Mouse (Mus musculus) liver, embryonic 14.5 days (tissue): ENCODE results near the gene Myl12a. TPM values are rescaled to one million over a fixed set of nuclear protein-coding genes. Genes with fewer than 3 reads are reported as not detected.

Source experiments
- ATAC-seq: fragments of 200-750 bp; cut with Nextera tagmentation; 2 replicates; pipeline ENCODE4 v1.8.0; 2017; ENCODE audit warnings: moderate number of reproducible peaks, mild to moderate bottlenecking, moderate library complexity; ENCODE audit not compliant: insufficient read depth
- DNase-seq, 3 experiments: peaks; one replicate each; pipeline ENCODE4 v3.0.0-alpha.2; 2012 to 2013; ENCODE audit warnings: low read depth in 3 of 3, low spot score in 3 of 3
- H3K27ac ChIP-seq: fragments of 300-500 bp; sonication (generic); 2 replicates; pipeline ENCODE4 v1.5.1; 2014; ENCODE audit warnings: moderate library complexity, mild to moderate bottlenecking, control low read depth, inconsistent platforms
- H3K27me3 ChIP-seq: fragments of 300-500 bp; sonication (generic); 2 replicates; pipeline ENCODE4 v1.6.1; 2014; ENCODE audit warnings: mild to moderate bottlenecking, low read length, moderate library complexity; ENCODE audit not compliant: control insufficient read depth, insufficient read depth
- H3K36me3 ChIP-seq: fragments of 300-500 bp; sonication (generic); replicated peaks from 2 replicates; pipeline ENCODE4 v1.6.1; 2014; ENCODE audit warnings: low read depth; ENCODE audit not compliant: control insufficient read depth, insufficient read depth
- H3K4me1 ChIP-seq, 2 experiments: fragments of 200-500 bp in 1 of 2; fragments of 300-500 bp in 1 of 2; sonication (generic) in 1 of 2; replicated peaks; 2 replicates each; pipeline ENCODE4 v1.6.1; 2012 to 2014; ENCODE audit warnings: antibody characterized with exemption in 1 of 2, inconsistent platforms in 1 of 2, low read length in 1 of 2; ENCODE audit not compliant: control insufficient read depth in 2 of 2, insufficient read depth in 2 of 2
- H3K4me2 ChIP-seq: fragments of 300-500 bp; sonication (generic); 2 replicates; pipeline ENCODE4 v1.6.1; 2014; ENCODE audit warnings: low read depth, mild to moderate bottlenecking, control low read depth, moderate library complexity
- H3K4me3 ChIP-seq, 2 experiments: fragments of 200-500 bp in 1 of 2; fragments of 300-500 bp in 1 of 2; sonication (generic) in 1 of 2; 2 replicates each; pipeline ENCODE4 v1.5.1; 2012 to 2014; ENCODE audit warnings: low read depth in 2 of 2, low read length in 2 of 2, mild to moderate bottlenecking in 2 of 2, control low read depth in 1 of 2, inconsistent platforms in 1 of 2, moderate library complexity in 1 of 2; ENCODE audit not compliant: insufficient read depth in 1 of 2
- H3K9ac ChIP-seq: fragments of 300-500 bp; sonication (generic); replicated peaks from 2 replicates; pipeline ENCODE4 v1.6.1; 2014; ENCODE audit warnings: mild to moderate bottlenecking, control low read depth, moderate library complexity
- H3K9me3 ChIP-seq: fragments of 300-500 bp; sonication (generic); 2 replicates; pipeline ENCODE4 v1.6.1; 2016; ENCODE audit warnings: low read length, mixed read lengths; ENCODE audit not compliant: control insufficient read depth
- CTCF ChIP-seq: IDR thresholded peaks from 2 replicates; pipeline ENCODE4 v1.5.1; 2016; ENCODE audit warnings: antibody characterized with exemption, low read depth, control low read depth
- EP300 ChIP-seq: IDR thresholded peaks from 2 replicates; pipeline ENCODE4 v1.6.1; 2016; ENCODE audit warnings: antibody characterized with exemption, low read depth
- WGBS: fragments of 180-500 bp; shearing (Covaris S2); extraction: QIAGEN DNeasy Blood & Tissue Kit; methylation state at CpG from one replicate; pipeline ENCODE4 v1.1.7; 2014; ENCODE audit not compliant: insufficient replicate concordance; 5-methylcytosine and 5-hydroxymethylcytosine counted together
- polyA plus RNA-seq, 2 experiments: library from polyadenylated mRNA; depleted of rRNA in 1 of 2; stranded (reverse) in 1 of 2; unstranded in 1 of 2; fragments of >200 nt; fragmentation: Nextera tagmentation in 1 of 2; extraction: Ambion mirVana in 1 of 2; gene quantifications; 2 replicates each; pipeline versions ENCODE4 v1.2.1 to v1.2.3; 2012 to 2014

Myl12a gene
- polyA plus RNA-seq, 2 experiments: 92.7 to 163 TPM

DNA sequence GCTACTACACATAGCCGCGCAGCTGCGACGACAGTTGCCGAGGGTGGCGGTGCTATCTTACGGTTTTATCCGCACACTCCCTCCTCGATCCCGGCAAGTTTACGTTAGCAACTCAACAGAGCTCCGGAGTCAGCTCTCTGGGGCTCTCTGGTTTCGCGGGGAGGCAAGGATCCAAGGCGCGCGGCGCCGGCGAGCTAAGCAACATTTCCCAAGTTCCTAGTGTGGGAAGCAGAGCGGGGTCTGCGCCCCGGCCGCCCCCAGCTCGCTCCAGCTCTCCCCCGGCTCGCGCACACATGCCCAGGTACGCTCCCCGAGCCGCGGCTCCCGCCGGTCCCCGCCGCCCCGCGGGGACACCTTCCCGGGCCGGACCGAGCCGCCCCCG is 988 bp downstream of the Myl12a start:
- Histone ChIP-seq H3K9ac (peak overlapping the region; percentile 96), H3K27ac (peak overlapping the region; percentile 89), H3K4me2 (peak overlapping the region; percentile 91), H3K9me3 (no peaks in the 10 kb centered on the region), H3K27me3 (no peaks in the 10 kb centered on the region), H3K4me1 (peaks cover 13 to 27% of the 10 kb centered on the region in 2 experiments), H3K4me3 (peak overlapping the region; percentile 73 to 78), H3K36me3 (peaks cover 2% of the 10 kb centered on the region)
- no peak for TF ChIP-seq EP300
- DNase-seq (peak in 2 of 3 experiments; percentile 37 to 45), ATAC-seq (peak; percentile 58)
- WGBS: 1% methylated on average over 43 of the region's 43 CpGs

DNA sequence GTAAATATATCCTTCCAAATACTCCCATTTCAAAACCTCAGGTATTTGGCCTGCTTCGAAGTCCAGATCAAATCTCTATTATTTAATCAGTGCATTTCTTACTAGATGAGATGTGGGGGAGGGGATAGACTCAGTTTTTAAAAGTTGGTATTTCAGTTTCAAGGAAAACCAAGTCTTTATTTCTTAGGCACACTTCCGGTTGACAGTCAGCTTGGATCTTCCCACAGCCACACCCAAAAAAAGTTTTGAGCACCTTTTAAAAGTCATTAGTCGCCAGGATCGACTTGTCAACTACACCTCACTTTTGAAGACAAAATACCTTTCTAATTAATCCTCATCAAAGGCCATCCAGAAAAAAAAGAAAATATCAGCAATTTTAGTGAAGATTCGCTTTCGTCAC is 1.6 kb downstream of the Myl12a start:
- peak overlapping the region; percentile 96 for H3K9ac ChIP-seq
- TF ChIP-seq CTCF (no peak), EP300 (no peak)
- no peaks in the 10 kb centered on the region for H3K9me3 ChIP-seq
- peak overlapping the region; percentile 91 for H3K4me2 ChIP-seq
- no peak for ATAC-seq
- H3K4me3 ChIP-seq: peak overlapping the region; percentile 73 to 78
- H3K27me3 ChIP-seq: no peaks in the 10 kb centered on the region
- H3K27ac ChIP-seq: peak overlapping the region; percentile 89
- peaks cover 6% of the 10 kb centered on the region for H3K36me3 ChIP-seq
- 4% methylated on average over 6 of the region's 6 CpGs for WGBS
- peak in 1 of 3 experiments; percentile 60 for DNase-seq
- peaks cover 13 to 27% of the 10 kb centered on the region in 2 experiments for H3K4me1 ChIP-seq

GRCm38 (mm10) chr17:71000255-71000654 is 2.4 kb downstream of the Myl12a start:
- H3K9ac ChIP-seq: no peak overlapping the region; the same call in 1 of the 2 replicates
- H3K36me3 ChIP-seq: peaks cover 12% of the 10 kb centered on the region
- H3K4me3 ChIP-seq: peak overlapping the region in 1 of 2 experiments; percentile 78; a peak in 3 of 4 replicates
- WGBS: 64% methylated on average over 2 of the region's 2 CpGs
- peak overlapping the region; percentile 91 for H3K4me2 ChIP-seq
- TF ChIP-seq CTCF (no peak), EP300 (no peak)
- H3K27ac ChIP-seq: no peak overlapping the region
- ATAC-seq (no peak), DNase-seq (no peak)
- no peaks in the 10 kb centered on the region for H3K9me3 ChIP-seq
- peaks cover 13 to 27% of the 10 kb centered on the region in 2 experiments for H3K4me1 ChIP-seq
- H3K27me3 ChIP-seq: no peaks in the 10 kb centered on the region

DNA sequence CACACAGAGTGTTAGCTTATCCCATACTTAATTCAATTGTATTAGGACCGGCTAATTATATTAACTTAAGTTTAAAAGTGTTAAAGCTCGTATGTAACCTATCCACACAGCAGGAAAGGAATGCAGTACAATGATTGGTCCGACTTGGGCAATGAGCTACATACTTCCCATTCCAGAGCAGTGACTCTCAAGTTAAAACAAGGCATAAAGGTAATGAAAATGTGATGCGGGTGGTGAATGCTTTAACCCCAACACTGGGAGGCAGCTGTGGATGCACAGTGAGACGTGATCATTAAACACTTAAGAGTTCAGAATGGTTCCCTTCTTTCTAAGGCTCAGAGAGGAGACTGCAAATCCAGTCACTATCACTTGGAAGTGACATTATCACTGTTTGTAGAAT is 3.5 kb downstream of the Myl12a start:
- ATAC-seq: no peak
- WGBS: 74% methylated on average over 5 of the region's 5 CpGs
- no peaks in the 10 kb centered on the region for H3K27me3 ChIP-seq

GRCm38 (mm10) chr17:70998400-70998975 is 4.2 kb downstream of the Myl12a start:
- H3K36me3 ChIP-seq: peaks cover 22% of the 10 kb centered on the region
- no peak overlapping the region for H3K9ac ChIP-seq
- H3K4me1 ChIP-seq: peaks cover 9 to 19% of the 10 kb centered on the region in 2 experiments
- WGBS: 72% methylated on average over 9 of the region's 9 CpGs
- H3K4me3 ChIP-seq: no peak overlapping the region
- H3K9me3 ChIP-seq: no peaks in the 10 kb centered on the region
- no peak for TF ChIP-seq EP300
- no peak for TF ChIP-seq CTCF
- H3K27me3 ChIP-seq: no peaks in the 10 kb centered on the region
- H3K27ac ChIP-seq: no peak overlapping the region
- ATAC-seq (no peak), DNase-seq (no peak)
- H3K4me2 ChIP-seq: no peak overlapping the region

More for the DNA sequence above, 3.5 kb downstream of the Myl12a start:
- H3K36me3 ChIP-seq: peaks cover 16% of the 10 kb centered on the region
- H3K4me3 ChIP-seq: no peak overlapping the region
- no peak overlapping the region for H3K27ac ChIP-seq
- peaks cover 13 to 26% of the 10 kb centered on the region in 2 experiments for H3K4me1 ChIP-seq
- H3K9me3 ChIP-seq: no peaks in the 10 kb centered on the region
- DNase-seq: no peak
- TF ChIP-seq CTCF (no peak), EP300 (no peak)
- H3K4me2 ChIP-seq: no peak overlapping the region
- H3K9ac ChIP-seq: no peak overlapping the region
